Mouse (Mus musculus) heart, adult 9 months (tissue): ENCODE data around the gene 2310057M21Rik.

Source experiments
- DNase-seq, 2 experiments: peaks; one replicate each; pipeline ENCODE4 v3.0.0; 2022; ENCODE audit warnings: low spot score in 2 of 2

2310057M21Rik gene

DNA sequence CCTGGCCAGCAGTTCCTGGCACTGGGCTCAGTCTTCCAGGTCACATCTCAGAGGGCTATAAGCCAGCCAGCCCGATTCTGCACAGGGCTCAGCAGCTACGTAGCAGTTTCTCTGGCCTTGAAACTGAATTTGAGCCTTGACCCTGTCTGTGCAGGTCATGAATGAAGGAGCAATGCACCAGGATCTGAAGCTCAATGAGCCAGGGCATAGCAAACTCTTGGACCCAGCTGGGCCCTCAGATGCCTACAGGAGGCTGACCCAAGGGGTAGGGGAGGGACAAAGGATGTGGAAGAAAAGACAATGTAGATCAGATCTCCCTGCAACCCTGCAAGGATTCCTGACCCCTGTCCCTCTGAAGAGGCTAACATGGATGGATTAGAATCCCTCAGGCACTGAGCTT is 40.4 kb downstream of the 2310057M21Rik start, which contains the start of gene Cuzd1:
Gene Cuzd1 (minus strand): TSS at position 101 of the 400 bp plus-strand sequence.
- DNase-seq: no peak

DNA sequence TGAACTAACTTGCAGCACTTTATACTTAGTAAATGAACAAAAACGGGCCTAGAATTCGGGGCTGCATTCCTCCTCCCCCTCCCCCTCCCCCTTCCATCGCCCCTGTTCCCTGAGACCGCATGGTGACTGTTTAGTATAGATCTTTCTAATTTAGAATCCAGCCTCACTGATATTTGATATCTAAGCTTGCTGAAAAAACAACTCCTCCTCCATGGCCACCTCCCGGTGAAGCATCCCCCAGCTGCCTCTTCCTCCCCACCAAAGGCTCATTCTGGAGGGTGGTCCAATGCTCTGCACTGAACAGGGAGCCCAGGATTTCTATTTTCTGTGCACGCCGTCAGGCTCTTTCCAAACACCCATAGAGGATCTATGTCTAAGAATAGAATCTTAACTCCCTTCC is 44.2 kb downstream of the 2310057M21Rik start:
- no peak for DNase-seq

GRCm38 (mm10) chr7:131317587-131317986 is 45.0 kb downstream of the 2310057M21Rik start:
- no peak for DNase-seq

GRCm38 (mm10) chr7:131314493-131314892 is 48.1 kb downstream of the 2310057M21Rik start:
- no peak for DNase-seq

DNA sequence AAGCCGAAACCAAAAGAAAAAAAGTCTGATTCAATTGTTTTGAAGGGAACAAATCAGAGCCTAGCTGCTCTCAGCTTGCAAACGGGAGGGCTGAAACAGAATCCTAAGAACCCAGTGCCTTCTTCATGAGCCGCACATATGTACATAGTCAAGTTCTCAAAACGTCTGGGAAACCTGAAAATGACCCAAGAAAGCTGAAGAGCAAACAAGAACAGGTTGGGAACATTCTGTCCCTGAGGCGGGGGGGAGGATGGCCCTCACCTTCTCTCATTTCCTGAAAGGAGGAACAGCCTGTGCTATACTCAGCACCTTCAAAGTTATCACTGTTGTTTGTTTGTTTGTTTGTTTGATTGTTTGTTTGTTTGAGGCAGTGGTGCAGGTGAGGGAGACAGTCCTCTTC is 55.8 kb downstream of the 2310057M21Rik start:
- DNase-seq: no peak

DNA sequence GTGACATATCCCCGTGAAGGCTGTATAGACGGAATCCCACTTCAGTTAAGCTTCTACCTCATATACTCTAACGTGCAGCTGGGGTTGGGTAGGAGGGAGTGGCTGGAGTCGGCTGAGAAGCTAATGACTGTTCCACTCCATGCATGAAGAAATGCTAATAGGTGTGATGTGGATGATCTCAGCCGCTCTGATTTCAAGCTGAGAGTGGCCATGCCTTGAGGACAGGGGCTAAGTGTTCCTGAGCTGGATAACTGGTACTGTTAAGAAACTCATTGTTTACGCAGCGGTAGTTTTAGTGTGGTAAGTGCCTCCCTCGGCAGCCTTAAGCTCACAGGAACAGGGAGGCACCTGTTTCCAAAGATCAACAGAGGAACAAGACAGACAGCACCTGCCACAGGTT is 59.2 kb downstream of the 2310057M21Rik start:
- no peak for DNase-seq

DNA sequence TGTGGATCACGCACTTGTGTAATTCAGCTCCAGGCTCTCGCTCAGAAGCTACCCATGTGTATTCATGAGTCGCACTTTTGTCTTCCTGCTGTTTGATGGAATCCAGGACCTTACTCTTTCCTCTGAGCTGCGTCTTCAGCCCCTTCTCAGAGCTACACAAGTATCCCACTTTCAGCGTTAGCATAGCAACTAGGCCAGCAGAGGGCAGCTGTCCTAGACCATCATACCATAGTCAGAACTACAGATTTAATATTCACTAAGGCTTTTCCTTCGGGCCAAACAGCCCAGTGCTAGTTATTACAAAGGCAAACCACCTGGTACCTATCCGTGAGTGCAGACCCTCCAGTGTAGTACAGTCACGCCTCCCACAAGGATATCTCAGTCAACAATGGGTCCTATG is 65.4 kb downstream of the 2310057M21Rik start:
- DNase-seq: no peak
